Mouse (Mus musculus): ENCODE data around the gene Plekhh1. TPM values are rescaled to one million over a fixed set of nuclear protein-coding genes. Genes with fewer than 3 reads are reported as not detected.

The Plekhh1 gene
- total and polyA plus RNA-seq, 2 experiments: 0.09 to 0.27 TPM

- DNase-seq (ENCODE audit: extremely low read depth, low read depth, low spot score): peak; percentile 71
- WGBS: 1% methylated on average over 53 of the region's 53 CpGs
- Histone ChIP-seq H3K27me3 (ENCODE audit: control insufficient read depth, insufficient read depth, low read length) (no peaks in the 10 kb centered on the region), H3K27ac (replicated peaks; ENCODE audit: insufficient read depth, low read depth, low read length) (no peak within 1 kb of the TSS), H3K9ac (ENCODE audit: low read depth, low read length) (peak within 1 kb of the TSS; percentile 96), H3K36me3 (ENCODE audit: control insufficient read depth, insufficient read depth, low read length) (peaks cover 1% of the 10 kb centered on the region; the same call in 1 of the 2 replicates), H3K4me3 (ENCODE audit: insufficient read depth, low read depth, low read length) (peak within 1 kb of the TSS; percentile 98), H3K79me2 (ENCODE audit: control insufficient read depth, insufficient read depth, low read length) (no peaks in the 10 kb centered on the region), H3K4me1 (ENCODE audit: control insufficient read depth, insufficient read depth, low read length) (0 out of 2 replicates have a peak, but pooled peaks cover 2% of the 10 kb centered on the region)
- TF ChIP-seq CTCF (IDR thresholded peaks at IDR 0.05; ENCODE audit: low read depth, low read length): no peak
- no peak for TF ChIP-seq POLR2A (IDR thresholded peaks at IDR 0.05; ENCODE audit: extremely low read depth, insufficient read depth, low read length)
These were observed 60.3 kb downstream of the Plekhh1 start, which contains the start of gene Pigh for GRCm38 (mm10) chr12:79089182-79089812. TSS of gene Pigh (minus strand) at chr12:79089651.

GRCm38 (mm10) chr12:79092569-79092968 is 63.6 kb downstream of the Plekhh1 start:
- no peaks in the 10 kb centered on the region for H3K36me3 ChIP-seq (ENCODE audit: control insufficient read depth, insufficient read depth, low read length)
- no peak overlapping the region for H3K4me3 ChIP-seq (ENCODE audit: insufficient read depth, low read depth, low read length)
- H3K79me2 ChIP-seq (ENCODE audit: control insufficient read depth, insufficient read depth, low read length): no peaks in the 10 kb centered on the region
- no peak overlapping the region for H3K27ac ChIP-seq (replicated peaks; ENCODE audit: insufficient read depth, low read depth, low read length)
- H3K9ac ChIP-seq (ENCODE audit: low read depth, low read length): no peak overlapping the region
- TF ChIP-seq CTCF (IDR thresholded peaks at IDR 0.05; ENCODE audit: low read depth, low read length) (peak; percentile 87), POLR2A (IDR thresholded peaks at IDR 0.05; ENCODE audit: extremely low read depth, insufficient read depth, low read length) (no peak)
- peak; percentile 61 for DNase-seq (ENCODE audit: extremely low read depth, low read depth, low spot score)
- H3K27me3 ChIP-seq (ENCODE audit: control insufficient read depth, insufficient read depth, low read length): no peaks in the 10 kb centered on the region
- H3K4me1 ChIP-seq (ENCODE audit: control insufficient read depth, insufficient read depth, low read length): 0 out of 2 replicates have a peak, but pooled peaks cover 2% of the 10 kb centered on the region
- WGBS: 23% methylated on average over 4 of the region's 4 CpGs

- DNase-seq (ENCODE audit: extremely low read depth, low read depth, low spot score): no peak
- 0 out of 2 replicates have a peak, but pooled peaks cover 3% of the 10 kb centered on the region for H3K27me3 ChIP-seq (ENCODE audit: control insufficient read depth, insufficient read depth, low read length)
- no peaks in the 10 kb centered on the region for H3K36me3 ChIP-seq (ENCODE audit: control insufficient read depth, insufficient read depth, low read length)
- H3K4me3 ChIP-seq (ENCODE audit: insufficient read depth, low read depth, low read length): no peak overlapping the region
- WGBS: 50% methylated on average over 3 of the region's 3 CpGs
- TF ChIP-seq POLR2A (IDR thresholded peaks at IDR 0.05; ENCODE audit: extremely low read depth, insufficient read depth, low read length) (no peak), CTCF (IDR thresholded peaks at IDR 0.05; ENCODE audit: low read depth, low read length) (peak; percentile 46)
- no peaks in the 10 kb centered on the region for H3K79me2 ChIP-seq (ENCODE audit: control insufficient read depth, insufficient read depth, low read length)
- H3K4me1 ChIP-seq (ENCODE audit: control insufficient read depth, insufficient read depth, low read length): no peaks in the 10 kb centered on the region
- H3K27ac ChIP-seq (replicated peaks; ENCODE audit: insufficient read depth, low read depth, low read length): no peak overlapping the region
- H3K9ac ChIP-seq (ENCODE audit: low read depth, low read length): no peak overlapping the region
These were observed 68.3 kb downstream of the Plekhh1 start for GRCm38 (mm10) chr12:79097106-79097752.

- peak; percentile 66 for DNase-seq (ENCODE audit: extremely low read depth, low read depth, low spot score)
These were observed 74.8 kb downstream of the Plekhh1 start for GRCm38 (mm10) chr12:79103773-79104172.

GRCm38 (mm10) chr12:79104544-79104943 is 75.6 kb downstream of the Plekhh1 start:
- Histone ChIP-seq H3K4me1 (ENCODE audit: control insufficient read depth, insufficient read depth, low read length) (peaks cover 2% of the 10 kb centered on the region; the same call in 1 of the 2 replicates), H3K27me3 (ENCODE audit: control insufficient read depth, insufficient read depth, low read length) (0 out of 2 replicates have a peak, but pooled peaks cover 3% of the 10 kb centered on the region), H3K79me2 (ENCODE audit: control insufficient read depth, insufficient read depth, low read length) (no peaks in the 10 kb centered on the region), H3K27ac (replicated peaks; ENCODE audit: insufficient read depth, low read depth, low read length) (no peak overlapping the region), H3K9ac (ENCODE audit: low read depth, low read length) (no peak overlapping the region), H3K36me3 (ENCODE audit: control insufficient read depth, insufficient read depth, low read length) (no peaks in the 10 kb centered on the region), H3K4me3 (ENCODE audit: insufficient read depth, low read depth, low read length) (no peak overlapping the region)
- DNase-seq (ENCODE audit: extremely low read depth, low read depth, low spot score): no peak
- 84% methylated on average over 2 of the region's 2 CpGs for WGBS
- TF ChIP-seq POLR2A (IDR thresholded peaks at IDR 0.05; ENCODE audit: extremely low read depth, insufficient read depth, low read length) (no peak), CTCF (IDR thresholded peaks at IDR 0.05; ENCODE audit: low read depth, low read length) (no peak)

More at GRCm38 (mm10) chr12:79103773-79104172, 74.8 kb downstream of the Plekhh1 start:
- WGBS: 32% methylated on average over 3 of the region's 3 CpGs
- 0 out of 2 replicates have a peak, but pooled peaks cover 3% of the 10 kb centered on the region for H3K27me3 ChIP-seq (ENCODE audit: control insufficient read depth, insufficient read depth, low read length)
- no peaks in the 10 kb centered on the region for H3K36me3 ChIP-seq (ENCODE audit: control insufficient read depth, insufficient read depth, low read length)
- H3K9ac ChIP-seq (ENCODE audit: low read depth, low read length): no peak overlapping the region
- TF ChIP-seq POLR2A (IDR thresholded peaks at IDR 0.05; ENCODE audit: extremely low read depth, insufficient read depth, low read length) (no peak), CTCF (IDR thresholded peaks at IDR 0.05; ENCODE audit: low read depth, low read length) (no peak)
- H3K79me2 ChIP-seq (ENCODE audit: control insufficient read depth, insufficient read depth, low read length): no peaks in the 10 kb centered on the region
- no peak overlapping the region for H3K27ac ChIP-seq (replicated peaks; ENCODE audit: insufficient read depth, low read depth, low read length)
- H3K4me1 ChIP-seq (ENCODE audit: control insufficient read depth, insufficient read depth, low read length): peaks cover 2% of the 10 kb centered on the region; the same call in 1 of the 2 replicates
- no peak overlapping the region for H3K4me3 ChIP-seq (ENCODE audit: insufficient read depth, low read depth, low read length)

All from liver, adult 2 months (tissue).